Mouse (Mus musculus) retina, adult 2 months (tissue): Measurements from ENCODE around the gene Igsf1.

Source experiments
- DNase-seq: peaks from one replicate; pipeline ENCODE4 v3.0.0-alpha.2; 2012; ENCODE audit warnings: low read depth, low spot score

Igsf1 gene

GRCm38 (mm10) chrX:49797213-49798019 lies at the start of gene Igsf1:
TSS of gene Igsf1 (minus strand) at chrX:49797749.
- no peak for DNase-seq

GRCm38 (mm10) chrX:49770828-49771227 lies 26.7 kb downstream of the Igsf1 start:
- no peak for DNase-seq

- DNase-seq, result no peak
These were observed 52.4 kb downstream of the Igsf1 start for GRCm38 (mm10) chrX:49745192-49745591.

- no peak for DNase-seq
These were observed 62.6 kb downstream of the Igsf1 start, which contains the start of gene Olfr1321 for GRCm38 (mm10) chrX:49734959-49735358. TSS of gene Olfr1321 (minus strand) at chrX:49735059.
